Mouse (Mus musculus) ES-E14 (cell line): ENCODE results near the gene Lhcgr. TPM values are rescaled to one million over a fixed set of nuclear protein-coding genes. Genes with fewer than 3 reads are reported as not detected.

ENCODE experiments used
- DNase-seq: peaks from one replicate; pipeline ENCODE4 v3.0.0-alpha.2; 2013; ENCODE audit warnings: low read depth, low spot score
- H3K27ac ChIP-seq: 2 replicates; pipeline ENCODE4 v1.5.1; 2012; ENCODE audit warnings: low read depth, mild to moderate bottlenecking, low read length, moderate library complexity, mixed read lengths; ENCODE audit not compliant: poor library complexity, insufficient read depth, severe bottlenecking
- H3K36me3 ChIP-seq: 2 replicates; pipeline ENCODE4 v1.6.1; 2012; ENCODE audit warnings: mild to moderate bottlenecking, low read length, moderate library complexity, mixed read lengths; ENCODE audit not compliant: control insufficient read depth, poor library complexity, insufficient read depth, severe bottlenecking
- H3K4me1 ChIP-seq, 2 experiments: fragments of 150-350 bp in 1 of 2; sonication (generic) in 1 of 2; 2 replicates each; pipeline ENCODE4 v1.6.1; 2012; ENCODE audit warnings: low read length in 2 of 2, mild to moderate bottlenecking in 1 of 2, mixed read lengths in 1 of 2; ENCODE audit not compliant: control insufficient read depth in 2 of 2, insufficient read depth in 2 of 2, poor library complexity in 1 of 2
- H3K4me3 ChIP-seq, 2 experiments: fragments of 150-350 bp in 1 of 2; sonication (generic) in 1 of 2; 2 replicates each; pipeline ENCODE4 v1.5.1; 2012; ENCODE audit warnings: low read length in 2 of 2, low read depth in 1 of 2, mild to moderate bottlenecking in 1 of 2, mixed read lengths in 1 of 2; ENCODE audit not compliant: insufficient read depth in 1 of 2, poor library complexity in 1 of 2, severe bottlenecking in 1 of 2
- H3K9ac ChIP-seq: 2 replicates; pipeline ENCODE4 v1.6.1; 2012; ENCODE audit warnings: low read depth, mild to moderate bottlenecking, low read length, mixed read lengths; ENCODE audit not compliant: poor library complexity, insufficient read depth, severe bottlenecking
- H3K9me3 ChIP-seq: fragments of 150-350 bp; sonication (generic); 2 replicates; pipeline ENCODE4 v1.6.1; 2012; ENCODE audit warnings: low read depth, mild to moderate bottlenecking, low read length; ENCODE audit not compliant: control insufficient read depth, insufficient read depth
- CHD2 ChIP-seq: IDR thresholded peaks from 2 replicates; pipeline ENCODE4 v1.6.1; 2014; ENCODE audit warnings: mild to moderate bottlenecking, low read depth, low read length, inconsistent platforms
- HCFC1 ChIP-seq: IDR thresholded peaks from 2 replicates; pipeline ENCODE4 v1.6.1; 2012; ENCODE audit warnings: low read length, inconsistent platforms, borderline replicate concordance; ENCODE audit not compliant: insufficient read depth
- MAFK ChIP-seq: IDR thresholded peaks from 2 replicates; pipeline ENCODE4 v1.6.1; 2014; ENCODE audit warnings: mild to moderate bottlenecking, low read depth, low read length, inconsistent platforms; ENCODE audit not compliant: insufficient read depth
- ZC3H11A ChIP-seq: IDR thresholded peaks from 2 replicates; pipeline ENCODE4 v1.6.1; 2012; ENCODE audit warnings: low read depth, mild to moderate bottlenecking, inconsistent platforms, low read length, borderline replicate concordance
- ZNF384 ChIP-seq: IDR thresholded peaks from 2 replicates; pipeline ENCODE4 v1.6.1; 2012; ENCODE audit warnings: low read depth, low read length, inconsistent platforms
- in situ Hi-C, 2 experiments: fragments of 600-800 bp; cut with MboI; formaldehyde crosslinking; loops; one replicate each; pipeline ENCODE4 v1.15.1; 2025; ENCODE audit warnings: low sequenced_read_pairs in 2 of 2, inconsistent platforms in 1 of 2; ENCODE audit not compliant: unreplicated experiment in 2 of 2
- total RNA-seq: library from RNA; depleted of rRNA; stranded (reverse); fragments of 300-350 nt; gene quantifications from 2 replicates; pipeline ENCODE4 v1.2.3, GENCODE M21; 2012; rRNA removed

Gene Lhcgr
- total RNA-seq, 1 experiment, result not detected

DNA sequence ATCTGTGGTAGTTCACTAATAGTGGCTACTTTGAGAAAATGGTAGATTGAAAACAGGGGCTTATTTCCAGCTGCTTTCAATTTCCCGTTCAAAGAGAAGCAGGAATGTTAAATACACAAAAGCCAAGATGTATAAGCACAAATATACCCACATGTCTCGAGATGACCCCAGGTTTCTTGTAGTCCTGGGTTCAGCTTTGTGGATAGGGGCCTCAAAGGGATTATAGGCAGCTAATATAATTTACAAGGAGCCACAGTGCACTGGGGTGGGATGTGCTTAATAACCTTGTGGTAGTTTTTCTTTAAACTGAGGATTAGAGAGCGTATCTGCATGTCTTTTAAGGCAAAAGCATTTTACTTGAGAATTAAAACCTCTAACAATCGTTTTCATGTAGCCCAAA, 121.0 kb downstream of the Lhcgr start:
- Histone ChIP-seq H3K4me3 (no peak overlapping the region), H3K9ac (no peak overlapping the region), H3K36me3 (no peaks in the 10 kb centered on the region), H3K9me3 (no peaks in the 10 kb centered on the region), H3K27ac (no peak overlapping the region), H3K4me1 (peaks cover 0 to 2% of the 10 kb centered on the region in 2 experiments; a peak in 2 of 4 replicates)
- DNase-seq, result no peak
- in situ Hi-C loops, result no loop called here
- TF ChIP-seq CHD2 (no peak), HCFC1 (no peak), MAFK (no peak), ZNF384 (no peak), ZC3H11A (no peak)

- in situ Hi-C loops, result no loop called here
- H3K9ac ChIP-seq, result no peak overlapping the region
- H3K9me3 ChIP-seq, result no peaks in the 10 kb centered on the region
- no peak for DNase-seq
- H3K36me3 ChIP-seq, result no peaks in the 10 kb centered on the region
- TF ChIP-seq ZC3H11A, result no peak
- H3K27ac ChIP-seq, result no peak overlapping the region
- H3K4me3 ChIP-seq, result no peak overlapping the region
- peaks cover 0 to 2% of the 10 kb centered on the region in 2 experiments; a peak in 2 of 4 replicates for H3K4me1 ChIP-seq
These were observed 121.9 kb downstream of the Lhcgr start for GRCm38 (mm10) chr17:88669921-88670320.

DNA sequence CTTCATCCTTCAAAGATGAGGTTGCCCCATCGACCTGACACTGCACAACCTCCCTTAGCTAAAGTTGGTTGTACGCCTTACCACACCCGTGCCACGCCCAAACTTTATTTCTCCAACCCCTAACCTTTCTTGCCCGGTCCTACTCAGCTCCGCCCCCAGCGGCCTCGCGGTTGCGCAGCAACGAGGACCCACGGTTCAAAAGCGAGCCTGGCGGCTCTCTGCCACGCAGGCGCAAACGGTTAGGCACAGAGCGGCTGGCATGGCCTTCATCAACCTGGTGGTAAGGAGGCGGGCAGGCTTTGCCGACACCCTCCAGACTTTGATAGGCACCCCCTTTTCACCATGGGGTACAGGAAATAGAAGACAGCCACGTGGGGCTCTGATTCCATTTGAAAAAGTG, 123.3 kb downstream of the Lhcgr start, which contains the start of gene Gtf2a1l:
TSS of gene Gtf2a1l (plus strand) at position 209 of the 400 bp plus-strand sequence.
- Histone ChIP-seq H3K27ac (no peak within 1 kb of the TSS), H3K9me3 (no peaks in the 10 kb centered on the region), H3K4me3 (peak within 1 kb of the TSS; percentile 43; a peak in 2 of 4 replicates), H3K9ac (peak within 1 kb of the TSS; percentile 45), H3K36me3 (no peaks in the 10 kb centered on the region), H3K4me1 (peaks cover 0 to 2% of the 10 kb centered on the region in 2 experiments; a peak in 2 of 4 replicates)
- in situ Hi-C loops, result no loop called here
- DNase-seq, result peak; percentile 45
- TF ChIP-seq ZC3H11A (no peak), CHD2 (no peak), HCFC1 (no peak), MAFK (no peak), ZNF384 (no peak)

Other genes with a start within 250 kb of the Lhcgr start
- 4.0 and 4.5 TPM in 2 replicates for gene Ston1, start 194.3 kb downstream of the Lhcgr start, total RNA-seq
- gene Gtf2a1l, start 123.3 kb downstream of the Lhcgr start, total RNA-seq, result 0.69 and 0.80 TPM in 2 replicates